Mouse (Mus musculus): Measurements from ENCODE around the gene Acads. TPM values are rescaled to one million over a fixed set of nuclear protein-coding genes. Genes with fewer than 3 reads are reported as not detected.

The Acads gene
- polyA plus RNA-seq, 1 experiment from 2014 or later, result 59.9 TPM

- Histone ChIP-seq H3K9me3 (no peaks in the 10 kb centered on the region), H3K27ac (no peak overlapping the region), H3K4me1 (peaks cover 22% of the 10 kb centered on the region), H3K27me3 (ENCODE audit: poor library complexity, severe bottlenecking) (peaks cover 3% of the 10 kb centered on the region; the same call in 1 of the 2 replicates), H3K4me3 (peak overlapping the region; percentile 96; the same call in 1 of the 2 replicates), H3K36me3 (replicated peaks) (peaks cover 52% of the 10 kb centered on the region)
- WGBS, result 93% methylated on average over 8 of the region's 8 CpGs
- no peak for DNase-seq (ENCODE audit: extremely low spot score, low spot score)
These were observed 13.3 kb upstream of the Acads start for GRCm38 (mm10) chr5:115132465-115132864.

- no peaks in the 10 kb centered on the region for H3K27me3 ChIP-seq (ENCODE audit: poor library complexity, severe bottlenecking)
- H3K36me3 ChIP-seq (replicated peaks), result peaks cover 83% of the 10 kb centered on the region
- no peak for DNase-seq (ENCODE audit: extremely low spot score, low spot score)
- H3K4me1 ChIP-seq, result peaks cover 29% of the 10 kb centered on the region
- no peaks in the 10 kb centered on the region for H3K9me3 ChIP-seq
- H3K4me3 ChIP-seq, result no peak overlapping the region
- H3K27ac ChIP-seq, result no peak overlapping the region
- 92% methylated on average over 6 of the region's 6 CpGs for WGBS
These were observed 10.2 kb upstream of the Acads start for GRCm38 (mm10) chr5:115129328-115129727.

- Histone ChIP-seq H3K36me3 (replicated peaks) (peaks cover 98% of the 10 kb centered on the region), H3K9me3 (no peaks in the 10 kb centered on the region), H3K27me3 (ENCODE audit: poor library complexity, severe bottlenecking) (no peaks in the 10 kb centered on the region), H3K27ac (no peak overlapping the region), H3K4me1 (peaks cover 12% of the 10 kb centered on the region), H3K4me3 (no peak overlapping the region)
- no peak for DNase-seq (ENCODE audit: extremely low spot score, low spot score)
- 94% methylated on average over 22 of the region's 22 CpGs for WGBS
These were observed 8.5 kb upstream of the Acads start for GRCm38 (mm10) chr5:115127421-115128179.

GRCm38 (mm10) chr5:115126578-115127312 is 7.6 kb upstream of the Acads start:
- Histone ChIP-seq H3K36me3 (replicated peaks) (peaks cover 99% of the 10 kb centered on the region), H3K27ac (no peak overlapping the region), H3K9me3 (no peaks in the 10 kb centered on the region), H3K4me3 (no peak overlapping the region), H3K27me3 (ENCODE audit: poor library complexity, severe bottlenecking) (no peaks in the 10 kb centered on the region), H3K4me1 (peaks cover 8% of the 10 kb centered on the region)
- no peak for DNase-seq (ENCODE audit: extremely low spot score, low spot score)
- 91% methylated on average over 28 of the region's 28 CpGs for WGBS

- no peaks in the 10 kb centered on the region for H3K27me3 ChIP-seq (ENCODE audit: poor library complexity, severe bottlenecking)
- no peak overlapping the region for H3K4me3 ChIP-seq
- peaks cover 8% of the 10 kb centered on the region for H3K4me1 ChIP-seq
- H3K9me3 ChIP-seq, result no peaks in the 10 kb centered on the region
- peak overlapping the region; percentile 30; the same call in 1 of the 2 replicates for H3K27ac ChIP-seq
- DNase-seq (ENCODE audit: extremely low spot score, low spot score), result peak; percentile 75
- peaks cover 86% of the 10 kb centered on the region for H3K36me3 ChIP-seq (replicated peaks)
- 39% methylated on average over 24 of the region's 24 CpGs for WGBS
These were observed 6.2 kb upstream of the Acads start for GRCm38 (mm10) chr5:115125211-115125871.

GRCm38 (mm10) chr5:115124690-115125089 is 5.5 kb upstream of the Acads start:
- peaks cover 8% of the 10 kb centered on the region for H3K4me1 ChIP-seq
- 93% methylated on average over 6 of the region's 6 CpGs for WGBS
- H3K9me3 ChIP-seq, result no peaks in the 10 kb centered on the region
- H3K36me3 ChIP-seq (replicated peaks), result peaks cover 79% of the 10 kb centered on the region
- H3K27ac ChIP-seq, result no peak overlapping the region
- no peak overlapping the region for H3K4me3 ChIP-seq
- no peak for DNase-seq (ENCODE audit: extremely low spot score, low spot score)
- no peaks in the 10 kb centered on the region for H3K27me3 ChIP-seq (ENCODE audit: poor library complexity, severe bottlenecking)

- no peak for DNase-seq (ENCODE audit: extremely low spot score, low spot score)
- no peaks in the 10 kb centered on the region; the same call in 1 of the 2 replicates for H3K9me3 ChIP-seq
- peaks cover 23% of the 10 kb centered on the region for H3K4me1 ChIP-seq
- peaks cover 62% of the 10 kb centered on the region for H3K36me3 ChIP-seq (replicated peaks)
- H3K4me3 ChIP-seq, result no peak overlapping the region
- no peak overlapping the region for H3K27ac ChIP-seq
- no peaks in the 10 kb centered on the region for H3K27me3 ChIP-seq (ENCODE audit: poor library complexity, severe bottlenecking)
- WGBS, result 84% methylated on average over 5 of the region's 5 CpGs
These were observed 1.8 kb upstream of the Acads start for GRCm38 (mm10) chr5:115120978-115121377.

- 95% methylated on average over 13 of the region's 13 CpGs for WGBS
- no peak overlapping the region for H3K27ac ChIP-seq
- peaks cover 61% of the 10 kb centered on the region for H3K36me3 ChIP-seq (replicated peaks)
- no peak overlapping the region for H3K4me3 ChIP-seq
- H3K27me3 ChIP-seq (ENCODE audit: poor library complexity, severe bottlenecking), result no peaks in the 10 kb centered on the region
- H3K9me3 ChIP-seq, result no peaks in the 10 kb centered on the region; the same call in 1 of the 2 replicates
- peaks cover 15% of the 10 kb centered on the region for H3K4me1 ChIP-seq
- no peak for DNase-seq (ENCODE audit: extremely low spot score, low spot score)
These were observed 1.7 kb downstream of the Acads start for GRCm38 (mm10) chr5:115117467-115117866.

GRCm38 (mm10) chr5:115116426-115116825 is 2.7 kb downstream of the Acads start:
- no peak overlapping the region for H3K27ac ChIP-seq
- 92% methylated on average over 3 of the region's 3 CpGs for WGBS
- DNase-seq (ENCODE audit: extremely low spot score, low spot score), result no peak
- no peak overlapping the region for H3K4me3 ChIP-seq
- H3K27me3 ChIP-seq (ENCODE audit: poor library complexity, severe bottlenecking), result no peaks in the 10 kb centered on the region
- H3K4me1 ChIP-seq, result peaks cover 15% of the 10 kb centered on the region
- H3K9me3 ChIP-seq, result no peaks in the 10 kb centered on the region; the same call in 1 of the 2 replicates
- peaks cover 64% of the 10 kb centered on the region for H3K36me3 ChIP-seq (replicated peaks)

- Histone ChIP-seq H3K27ac (no peak overlapping the region), H3K4me1 (peaks cover 30% of the 10 kb centered on the region), H3K9me3 (no peaks in the 10 kb centered on the region; the same call in 1 of the 2 replicates), H3K36me3 (replicated peaks) (peaks cover 81% of the 10 kb centered on the region), H3K27me3 (ENCODE audit: poor library complexity, severe bottlenecking) (no peaks in the 10 kb centered on the region), H3K4me3 (no peak overlapping the region)
- 95% methylated on average over 8 of the region's 8 CpGs for WGBS
- no peak for DNase-seq (ENCODE audit: extremely low spot score, low spot score)
These were observed 4.6 kb downstream of the Acads start for GRCm38 (mm10) chr5:115114501-115114900.

- peaks cover 83% of the 10 kb centered on the region for H3K36me3 ChIP-seq (replicated peaks)
- no peaks in the 10 kb centered on the region for H3K27me3 ChIP-seq (ENCODE audit: poor library complexity, severe bottlenecking)
- no peak for DNase-seq (ENCODE audit: extremely low spot score, low spot score)
- H3K4me1 ChIP-seq, result peaks cover 17% of the 10 kb centered on the region
- WGBS, result 93% methylated on average over 12 of the region's 12 CpGs
- H3K4me3 ChIP-seq, result no peak overlapping the region
- H3K27ac ChIP-seq, result no peak overlapping the region
- H3K9me3 ChIP-seq, result no peaks in the 10 kb centered on the region; the same call in 1 of the 2 replicates
These were observed 5.9 kb downstream of the Acads start for GRCm38 (mm10) chr5:115113244-115113643.

GRCm38 (mm10) chr5:115111156-115111555 is 8.0 kb downstream of the Acads start:
- no peak for DNase-seq (ENCODE audit: extremely low spot score, low spot score)
- Histone ChIP-seq H3K4me3 (no peak overlapping the region), H3K36me3 (replicated peaks) (peaks cover 80% of the 10 kb centered on the region), H3K27me3 (ENCODE audit: poor library complexity, severe bottlenecking) (no peaks in the 10 kb centered on the region), H3K27ac (peak overlapping the region; percentile 21; the same call in 1 of the 2 replicates), H3K9me3 (no peaks in the 10 kb centered on the region), H3K4me1 (peaks cover 17% of the 10 kb centered on the region)
- WGBS, result 93% methylated on average over 8 of the region's 8 CpGs
